Mouse (Mus musculus): ENCODE measurements around the gene Ncapg2. TPM values are rescaled to one million over a fixed set of nuclear protein-coding genes. Genes with fewer than 3 reads are reported as not detected.

Ncapg2 gene
- polyA plus RNA-seq, 1 experiment from 2014 or later, result 57.5 TPM

- 97% methylated on average over 18 of the region's 18 CpGs for WGBS
- peaks cover 41% of the 10 kb centered on the region for H3K9me3 ChIP-seq
- H3K27me3 ChIP-seq, result no peaks in the 10 kb centered on the region
- no peak overlapping the region for H3K27ac ChIP-seq
- H3K36me3 ChIP-seq (replicated peaks), result peaks cover 54% of the 10 kb centered on the region
- H3K4me3 ChIP-seq (replicated peaks), result peak overlapping the region; percentile 70; the same call in 1 of the 2 replicates
- H3K9ac ChIP-seq, result no peak overlapping the region
- peak overlapping the region; percentile 79 for H3K4me2 ChIP-seq
- no peak; the same call in 1 of the 2 replicates for ATAC-seq (ENCODE audit: low FRiP score)
- peaks cover 20% of the 10 kb centered on the region for H3K4me1 ChIP-seq
Measured at GRCm38 (mm10) chr12:116404012-116404679, 1.1 kb upstream of the Ncapg2 start.

DNA sequence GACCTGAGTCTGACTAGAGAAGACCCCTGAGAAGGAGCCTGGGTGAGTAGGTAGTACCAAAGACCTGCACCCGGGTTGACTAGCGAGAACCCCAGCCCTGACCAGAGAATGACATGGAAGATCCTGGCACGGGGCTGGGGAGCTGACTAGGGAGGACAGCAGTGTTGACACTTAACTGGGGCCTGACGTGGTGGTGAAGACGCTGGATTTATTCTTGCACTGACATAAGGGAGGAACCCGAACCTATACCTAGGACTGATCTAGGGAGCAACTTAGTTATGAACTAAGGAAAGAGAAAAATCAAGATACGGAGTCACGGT is 594 bp downstream of the Ncapg2 start:
- Histone ChIP-seq H3K4me2 (peak overlapping the region; percentile 79), H3K27ac (no peak overlapping the region), H3K27me3 (no peaks in the 10 kb centered on the region), H3K4me3 (replicated peaks) (peak overlapping the region; percentile 70), H3K9ac (peak overlapping the region; percentile 83), H3K9me3 (peaks cover 37% of the 10 kb centered on the region), H3K36me3 (replicated peaks) (peaks cover 59% of the 10 kb centered on the region), H3K4me1 (peaks cover 20% of the 10 kb centered on the region)
- 14% methylated on average over 8 of the region's 8 CpGs for WGBS
- ATAC-seq (ENCODE audit: low FRiP score), result no peak

- peaks cover 57% of the 10 kb centered on the region for H3K36me3 ChIP-seq (replicated peaks)
- no peak overlapping the region for H3K4me3 ChIP-seq (replicated peaks)
- 94% methylated on average over 5 of the region's 5 CpGs for WGBS
- H3K9ac ChIP-seq, result no peak overlapping the region
- ATAC-seq (ENCODE audit: low FRiP score), result no peak
- no peaks in the 10 kb centered on the region for H3K27me3 ChIP-seq
- no peak overlapping the region for H3K27ac ChIP-seq
- H3K4me1 ChIP-seq, result peaks cover 20% of the 10 kb centered on the region
- no peak overlapping the region for H3K4me2 ChIP-seq
- peaks cover 17% of the 10 kb centered on the region for H3K9me3 ChIP-seq
Measured at GRCm38 (mm10) chr12:116407883-116408282, 2.7 kb downstream of the Ncapg2 start.

GRCm38 (mm10) chr12:116414941-116415340 is 9.7 kb downstream of the Ncapg2 start:
- H3K4me2 ChIP-seq, result no peak overlapping the region
- no peak overlapping the region for H3K4me3 ChIP-seq (replicated peaks)
- H3K27ac ChIP-seq, result no peak overlapping the region
- H3K36me3 ChIP-seq (replicated peaks), result peaks cover 59% of the 10 kb centered on the region
- H3K9me3 ChIP-seq, result no peaks in the 10 kb centered on the region
- no peaks in the 10 kb centered on the region for H3K27me3 ChIP-seq
- ATAC-seq (ENCODE audit: low FRiP score), result no peak
- H3K9ac ChIP-seq, result no peak overlapping the region
- H3K4me1 ChIP-seq, result no peaks in the 10 kb centered on the region
- 94% methylated on average over 4 of the region's 4 CpGs for WGBS

- no peak overlapping the region for H3K9ac ChIP-seq
- H3K27ac ChIP-seq, result no peak overlapping the region
- no peak for ATAC-seq (ENCODE audit: low FRiP score)
- no peaks in the 10 kb centered on the region for H3K27me3 ChIP-seq
- peaks cover 56% of the 10 kb centered on the region for H3K36me3 ChIP-seq (replicated peaks)
- H3K9me3 ChIP-seq, result no peaks in the 10 kb centered on the region
- H3K4me2 ChIP-seq, result no peak overlapping the region
- no peaks in the 10 kb centered on the region for H3K4me1 ChIP-seq
- H3K4me3 ChIP-seq (replicated peaks), result no peak overlapping the region
- WGBS, result 89% methylated on average over 1 of the region's 1 CpGs
Measured at GRCm38 (mm10) chr12:116416514-116416913, 11.3 kb downstream of the Ncapg2 start.

DNA sequence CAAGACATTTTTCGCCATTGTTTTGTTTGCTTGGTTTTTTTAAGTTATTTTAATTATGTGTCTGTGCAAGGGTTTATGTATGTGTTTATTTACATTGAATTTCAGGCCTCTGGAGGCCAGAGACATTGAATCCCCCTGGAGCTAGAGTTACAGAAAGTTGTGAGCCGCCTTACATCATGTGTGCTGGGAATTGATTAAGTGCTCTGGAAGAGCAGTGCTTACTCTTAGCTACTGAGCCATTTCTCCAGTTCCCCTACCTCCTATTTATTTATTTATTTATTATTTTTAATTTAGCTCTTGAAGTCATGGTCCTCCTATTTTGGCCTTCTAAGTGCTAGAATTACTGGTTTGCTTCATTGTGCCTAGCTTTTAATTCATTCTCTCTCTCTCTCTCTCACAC is 16.5 kb downstream of the Ncapg2 start:
- H3K9ac ChIP-seq, result no peak overlapping the region
- 91% methylated on average over 2 of the region's 2 CpGs for WGBS
- no peaks in the 10 kb centered on the region for H3K27me3 ChIP-seq
- peaks cover 61% of the 10 kb centered on the region for H3K36me3 ChIP-seq (replicated peaks)
- H3K4me1 ChIP-seq, result no peaks in the 10 kb centered on the region
- H3K9me3 ChIP-seq, result no peaks in the 10 kb centered on the region
- H3K27ac ChIP-seq, result no peak overlapping the region
- ATAC-seq (ENCODE audit: low FRiP score), result no peak
- no peak overlapping the region for H3K4me3 ChIP-seq (replicated peaks)
- no peak overlapping the region for H3K4me2 ChIP-seq

- Histone ChIP-seq H3K27me3 (no peaks in the 10 kb centered on the region), H3K27ac (no peak overlapping the region), H3K9me3 (no peaks in the 10 kb centered on the region), H3K4me2 (no peak overlapping the region), H3K4me3 (replicated peaks) (no peak overlapping the region), H3K4me1 (no peaks in the 10 kb centered on the region), H3K36me3 (replicated peaks) (peaks cover 73% of the 10 kb centered on the region), H3K9ac (no peak overlapping the region)
- 86% methylated on average over 2 of the region's 2 CpGs for WGBS
- no peak for ATAC-seq (ENCODE audit: low FRiP score)
Measured at GRCm38 (mm10) chr12:116425392-116425791, 20.2 kb downstream of the Ncapg2 start.

GRCm38 (mm10) chr12:116433742-116434141 is 28.5 kb downstream of the Ncapg2 start:
- H3K27ac ChIP-seq, result no peak overlapping the region
- ATAC-seq (ENCODE audit: low FRiP score), result no peak
- H3K27me3 ChIP-seq, result no peaks in the 10 kb centered on the region
- H3K9me3 ChIP-seq, result no peaks in the 10 kb centered on the region
- H3K4me3 ChIP-seq (replicated peaks), result no peak overlapping the region
- WGBS, result 84% methylated on average over 2 of the region's 2 CpGs
- H3K4me2 ChIP-seq, result no peak overlapping the region
- peaks cover 54% of the 10 kb centered on the region for H3K36me3 ChIP-seq (replicated peaks)
- no peak overlapping the region for H3K9ac ChIP-seq
- H3K4me1 ChIP-seq, result no peaks in the 10 kb centered on the region

- peaks cover 53% of the 10 kb centered on the region for H3K36me3 ChIP-seq (replicated peaks)
- 91% methylated on average over 2 of the region's 2 CpGs for WGBS
- no peak overlapping the region for H3K9ac ChIP-seq
- no peak overlapping the region for H3K4me3 ChIP-seq (replicated peaks)
- no peak overlapping the region for H3K27ac ChIP-seq
- H3K4me1 ChIP-seq, result no peaks in the 10 kb centered on the region
- H3K9me3 ChIP-seq, result no peaks in the 10 kb centered on the region
- no peaks in the 10 kb centered on the region for H3K27me3 ChIP-seq
- no peak overlapping the region for H3K4me2 ChIP-seq
- no peak for ATAC-seq (ENCODE audit: low FRiP score)
Measured at GRCm38 (mm10) chr12:116435232-116435631, 30.0 kb downstream of the Ncapg2 start.

GRCm38 (mm10) chr12:116436125-116436524 is 30.9 kb downstream of the Ncapg2 start:
- no peak overlapping the region for H3K4me2 ChIP-seq
- no peak overlapping the region for H3K9ac ChIP-seq
- no peak for ATAC-seq (ENCODE audit: low FRiP score)
- no peak overlapping the region for H3K4me3 ChIP-seq (replicated peaks)
- no peak overlapping the region for H3K27ac ChIP-seq
- H3K36me3 ChIP-seq (replicated peaks), result peaks cover 53% of the 10 kb centered on the region
- H3K9me3 ChIP-seq, result no peaks in the 10 kb centered on the region
- no peaks in the 10 kb centered on the region for H3K4me1 ChIP-seq
- no peaks in the 10 kb centered on the region for H3K27me3 ChIP-seq
- WGBS, result 89% methylated on average over 3 of the region's 3 CpGs

DNA sequence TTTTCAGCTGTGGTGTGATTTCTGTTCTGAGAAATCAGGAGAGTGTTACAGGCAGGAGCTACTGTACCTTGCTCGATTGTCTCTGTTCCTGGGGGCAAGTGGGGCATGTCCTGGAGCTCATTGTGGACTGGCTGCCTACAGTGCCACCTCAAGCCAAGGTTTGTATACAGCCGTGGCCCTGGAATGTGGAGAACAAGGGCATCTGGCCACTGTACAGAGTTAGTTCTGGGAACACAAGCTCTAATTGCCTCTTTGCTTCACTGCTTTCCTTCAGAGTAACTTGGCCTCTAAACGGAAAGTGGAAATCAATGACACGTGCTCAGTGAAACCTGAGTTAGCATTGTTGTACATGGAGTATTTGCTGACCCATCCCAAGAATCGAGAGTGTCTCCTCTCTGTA is 33.4 kb downstream of the Ncapg2 start:
- 93% methylated on average over 5 of the region's 5 CpGs for WGBS
- Histone ChIP-seq H3K9me3 (no peaks in the 10 kb centered on the region), H3K4me2 (no peak overlapping the region), H3K36me3 (replicated peaks) (peaks cover 52% of the 10 kb centered on the region), H3K4me1 (no peaks in the 10 kb centered on the region), H3K27me3 (no peaks in the 10 kb centered on the region), H3K4me3 (replicated peaks) (no peak overlapping the region), H3K27ac (no peak overlapping the region), H3K9ac (no peak overlapping the region)
- ATAC-seq (ENCODE audit: low FRiP score), result no peak

- no peaks in the 10 kb centered on the region for H3K27me3 ChIP-seq
- H3K4me1 ChIP-seq, result no peaks in the 10 kb centered on the region
- no peak overlapping the region for H3K27ac ChIP-seq
- no peak overlapping the region for H3K4me3 ChIP-seq (replicated peaks)
- ATAC-seq (ENCODE audit: low FRiP score), result no peak
- no peak overlapping the region for H3K4me2 ChIP-seq
- 94% methylated on average over 3 of the region's 3 CpGs for WGBS
- peaks cover 66% of the 10 kb centered on the region for H3K36me3 ChIP-seq (replicated peaks)
- H3K9ac ChIP-seq, result no peak overlapping the region
- no peaks in the 10 kb centered on the region for H3K9me3 ChIP-seq
Measured at GRCm38 (mm10) chr12:116442184-116442583, 37.0 kb downstream of the Ncapg2 start.

DNA sequence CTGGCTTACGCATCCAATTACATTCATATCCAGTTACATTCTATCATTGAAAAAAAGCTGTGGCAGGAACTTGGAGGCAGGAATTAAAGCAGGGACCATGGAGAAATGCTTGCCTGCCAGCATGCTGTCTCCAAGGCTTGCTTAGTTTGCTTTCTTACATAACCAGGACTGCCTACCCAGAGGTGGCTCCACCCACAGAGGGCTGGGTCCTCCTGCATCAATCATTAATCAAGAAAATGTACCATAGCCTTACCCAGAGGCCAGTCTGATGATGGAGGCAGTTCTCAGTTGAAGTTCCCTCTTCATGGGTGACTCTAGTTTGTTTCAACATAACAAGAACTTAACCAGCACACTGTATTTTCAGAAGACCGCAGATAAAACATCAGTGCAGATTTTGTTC is 44.3 kb downstream of the Ncapg2 start:
- 98% methylated on average over 2 of the region's 2 CpGs for WGBS
- Histone ChIP-seq H3K27me3 (no peaks in the 10 kb centered on the region), H3K9ac (no peak overlapping the region), H3K27ac (no peak overlapping the region), H3K36me3 (replicated peaks) (peaks cover 58% of the 10 kb centered on the region), H3K4me2 (no peak overlapping the region), H3K4me3 (replicated peaks) (no peak overlapping the region), H3K9me3 (no peaks in the 10 kb centered on the region), H3K4me1 (no peaks in the 10 kb centered on the region)
- no peak for ATAC-seq (ENCODE audit: low FRiP score)
